Mouse (Mus musculus) erythroblast, embryonic 14.5 days (primary cell): Measurements from ENCODE around the gene Lrrc75a. TPM values are rescaled to one million over a fixed set of nuclear protein-coding genes. Genes with fewer than 3 reads are reported as not detected.
A peak's percentile ranks its signal among the peaks of the same experiment; 100 is the strongest.
"Not testable (repeated sequence)": the region's sequence is repeated elsewhere in the genome, so short reads cannot be mapped to it uniquely, and the experiment has no call there.

ENCODE experiments used
- H3K27me3 ChIP-seq: 2 replicates; pipeline ENCODE4 v1.6.1; 2012; ENCODE audit warnings: inconsistent platforms; ENCODE audit not compliant: control insufficient read depth
- H3K36me3 ChIP-seq: 2 replicates; pipeline ENCODE4 v1.6.1; 2012; ENCODE audit warnings: mild to moderate bottlenecking, inconsistent platforms; ENCODE audit not compliant: control insufficient read depth
- H3K4me1 ChIP-seq: 2 replicates; pipeline ENCODE4 v1.6.1; 2012; ENCODE audit warnings: inconsistent platforms; ENCODE audit not compliant: control insufficient read depth
- H3K4me3 ChIP-seq: replicated peaks from 2 replicates; pipeline ENCODE3; 2012; ENCODE audit warnings: moderate library complexity, mild to moderate bottlenecking, inconsistent platforms
- H3K9me3 ChIP-seq: 2 replicates; pipeline ENCODE4 v1.6.1; 2012; ENCODE audit warnings: low read length, inconsistent platforms, mixed read lengths; ENCODE audit not compliant: control insufficient read depth
- GATA1 ChIP-seq: IDR thresholded peaks from 2 replicates; pipeline ENCODE4 v1.6.1; 2012; ENCODE audit warnings: low read length, inconsistent platforms, mixed read lengths
- TAL1 ChIP-seq: IDR thresholded peaks from 3 replicates; pipeline ENCODE4 v1.6.1; 2012; ENCODE audit warnings: low read length, inconsistent platforms, mixed read lengths
- polyA plus RNA-seq: library from polyadenylated mRNA; stranded (reverse); fragments of >175 nt; gene quantifications from 2 replicates; pipeline ENCODE4 v1.2.3, GENCODE M21; 2012

The Lrrc75a gene
- polyA plus RNA-seq, 1 experiment = 0.08 TPM

DNA sequence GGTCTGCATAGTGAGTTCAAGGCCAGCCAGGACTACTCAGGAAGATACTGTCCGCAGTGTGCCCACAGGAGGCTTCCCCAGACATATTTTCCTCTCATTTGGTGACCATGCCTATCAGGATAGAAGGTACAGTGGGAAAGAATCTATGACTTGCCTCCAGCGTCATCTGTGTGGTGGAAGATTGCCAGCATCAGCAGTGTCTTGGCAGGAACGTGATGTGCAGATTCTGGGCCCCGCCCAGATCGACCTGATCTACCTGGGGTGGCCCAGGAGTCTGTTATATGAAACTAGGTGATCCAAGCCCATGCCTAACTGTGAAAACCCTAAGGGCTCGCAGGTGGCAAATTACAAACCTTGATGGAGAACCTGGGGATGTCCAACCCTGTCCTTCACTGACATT lies 21.7 kb upstream of the Lrrc75a start:
- Histone ChIP-seq H3K9me3 (no peaks in the 10 kb centered on the region), H3K36me3 (no peaks in the 10 kb centered on the region; the same call in 1 of the 2 replicates), H3K4me1 (no peaks in the 10 kb centered on the region), H3K27me3 (no peaks in the 10 kb centered on the region), H3K4me3 (no peak overlapping the region)
- TF ChIP-seq GATA1 (no peak), TAL1 (no peak)

DNA sequence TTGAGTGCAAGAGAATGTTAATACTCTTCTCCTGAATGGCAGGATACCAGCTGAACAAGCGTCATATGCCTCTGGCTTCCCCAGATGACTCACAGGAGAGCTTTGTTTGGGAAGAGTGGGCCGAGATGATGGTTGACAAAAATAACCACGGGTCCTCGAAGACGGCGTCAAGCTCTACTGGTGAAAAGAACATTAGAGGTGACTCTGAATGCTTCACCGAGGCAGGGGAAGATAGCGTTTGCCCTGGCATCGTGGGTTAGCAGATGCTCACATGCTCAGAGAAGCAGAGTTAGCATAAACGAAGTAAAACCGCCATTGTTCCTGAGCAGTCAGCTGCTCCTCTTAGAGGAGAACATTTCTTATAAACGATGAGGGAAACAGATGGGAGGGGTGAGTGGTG lies 21.1 kb upstream of the Lrrc75a start:
- TF ChIP-seq GATA1 = no peak
- no peak for TF ChIP-seq TAL1
- no peak overlapping the region for H3K4me3 ChIP-seq
- H3K36me3 ChIP-seq = peaks cover 2% of the 10 kb centered on the region; the same call in 1 of the 2 replicates
- H3K9me3 ChIP-seq = no peaks in the 10 kb centered on the region
- H3K27me3 ChIP-seq = no peaks in the 10 kb centered on the region
- no peaks in the 10 kb centered on the region for H3K4me1 ChIP-seq

DNA sequence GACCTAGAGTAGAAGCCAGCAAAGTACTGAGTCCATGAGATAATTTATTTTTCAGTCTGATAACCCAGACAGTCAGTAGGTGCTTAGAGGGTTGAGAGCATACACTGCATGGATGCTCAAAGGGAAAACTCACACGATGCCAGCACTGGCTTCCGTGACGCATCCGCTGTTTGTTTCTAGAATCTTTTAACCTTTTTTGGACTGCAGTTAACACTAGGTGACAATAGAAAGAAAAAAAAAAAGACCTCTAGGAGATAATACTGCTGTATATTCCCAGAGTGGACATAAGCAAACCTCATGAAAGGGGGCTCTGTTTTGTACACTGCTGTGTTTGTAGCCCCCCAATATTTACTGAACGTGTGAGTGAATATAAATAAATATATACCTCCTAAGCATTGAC lies 20.7 kb upstream of the Lrrc75a start:
- H3K4me3 ChIP-seq = no peak overlapping the region
- H3K9me3 ChIP-seq = no peaks in the 10 kb centered on the region
- no peak for TF ChIP-seq TAL1
- TF ChIP-seq GATA1 = no peak
- H3K27me3 ChIP-seq = no peaks in the 10 kb centered on the region
- peaks cover 2% of the 10 kb centered on the region; the same call in 1 of the 2 replicates for H3K36me3 ChIP-seq
- no peaks in the 10 kb centered on the region for H3K4me1 ChIP-seq

DNA sequence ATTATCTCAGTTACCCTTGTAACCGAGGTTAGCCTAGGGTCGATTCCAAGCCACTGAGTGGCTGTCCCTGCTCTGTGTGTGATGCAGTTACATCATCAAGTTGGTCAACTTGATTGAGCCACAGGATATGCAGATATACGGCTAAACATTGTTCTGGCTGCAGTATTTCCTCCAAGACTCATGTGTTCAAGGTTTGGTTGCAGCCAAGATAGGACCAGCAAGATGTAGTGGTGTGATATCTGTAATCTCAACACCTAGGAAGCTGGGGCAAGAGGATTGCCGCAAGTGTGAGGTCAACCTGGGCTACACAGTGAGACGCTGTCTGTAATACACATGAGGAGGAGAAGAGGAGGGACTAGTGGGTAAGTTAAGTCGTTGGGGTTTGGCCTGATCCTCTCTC lies 15.9 kb upstream of the Lrrc75a start:
- no peak for TF ChIP-seq GATA1
- TF ChIP-seq TAL1 = no peak
- H3K4me1 ChIP-seq = no peaks in the 10 kb centered on the region
- H3K27me3 ChIP-seq = no peaks in the 10 kb centered on the region
- no peaks in the 10 kb centered on the region for H3K9me3 ChIP-seq
- H3K4me3 ChIP-seq = no peak overlapping the region
- H3K36me3 ChIP-seq = peaks cover 2% of the 10 kb centered on the region; the same call in 1 of the 2 replicates

DNA sequence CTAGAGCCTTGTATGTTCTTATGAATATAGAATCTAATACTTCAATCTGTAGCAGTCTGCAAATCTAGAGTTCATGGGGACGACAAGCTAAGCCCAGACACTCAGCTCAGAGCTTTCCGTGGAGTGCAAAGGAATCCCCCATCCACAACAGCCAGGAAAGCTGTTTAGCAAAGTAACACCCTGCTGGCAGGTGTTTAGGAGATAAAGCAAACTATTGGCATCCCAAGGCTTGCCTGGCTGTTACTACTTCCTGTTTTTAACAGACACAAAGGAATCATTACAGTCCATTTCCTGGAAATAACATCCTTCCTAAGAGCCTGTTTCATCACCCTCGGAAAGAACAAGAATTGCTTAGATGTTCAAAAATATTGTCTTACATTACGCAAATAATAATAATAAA lies 12.6 kb upstream of the Lrrc75a start:
- TF ChIP-seq GATA1 (no peak), TAL1 (no peak)
- peaks cover 2% of the 10 kb centered on the region; the same call in 1 of the 2 replicates for H3K36me3 ChIP-seq
- no peaks in the 10 kb centered on the region for H3K27me3 ChIP-seq
- H3K9me3 ChIP-seq = no peaks in the 10 kb centered on the region
- no peak overlapping the region for H3K4me3 ChIP-seq
- no peaks in the 10 kb centered on the region for H3K4me1 ChIP-seq

DNA sequence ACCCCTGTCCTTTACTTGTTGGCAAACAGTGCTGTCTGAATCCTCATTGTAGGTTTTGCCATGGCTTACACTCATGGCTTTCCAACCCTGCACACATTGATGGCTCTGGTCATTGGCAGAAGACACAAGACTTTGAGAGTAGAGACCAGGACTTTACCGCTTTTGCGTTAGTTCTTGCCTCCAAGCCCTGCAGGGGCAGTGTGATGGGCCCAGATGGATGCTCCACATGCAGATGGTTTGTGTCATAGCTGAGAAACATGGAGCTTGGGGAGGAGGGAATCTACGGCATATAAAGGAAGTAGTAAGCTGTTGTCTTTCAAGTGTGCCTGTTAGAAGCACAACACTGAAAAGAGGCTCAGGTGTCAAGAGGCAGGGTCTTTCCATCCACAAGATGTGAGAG lies 3.8 kb upstream of the Lrrc75a start:
- Histone ChIP-seq H3K4me3 (no peak overlapping the region), H3K9me3 (no peaks in the 10 kb centered on the region), H3K36me3 (peaks cover 6% of the 10 kb centered on the region; the same call in 1 of the 2 replicates), H3K27me3 (peaks cover 11% of the 10 kb centered on the region), H3K4me1 (peaks cover 21% of the 10 kb centered on the region)
- TF ChIP-seq GATA1 (no peak), TAL1 (no peak)

DNA sequence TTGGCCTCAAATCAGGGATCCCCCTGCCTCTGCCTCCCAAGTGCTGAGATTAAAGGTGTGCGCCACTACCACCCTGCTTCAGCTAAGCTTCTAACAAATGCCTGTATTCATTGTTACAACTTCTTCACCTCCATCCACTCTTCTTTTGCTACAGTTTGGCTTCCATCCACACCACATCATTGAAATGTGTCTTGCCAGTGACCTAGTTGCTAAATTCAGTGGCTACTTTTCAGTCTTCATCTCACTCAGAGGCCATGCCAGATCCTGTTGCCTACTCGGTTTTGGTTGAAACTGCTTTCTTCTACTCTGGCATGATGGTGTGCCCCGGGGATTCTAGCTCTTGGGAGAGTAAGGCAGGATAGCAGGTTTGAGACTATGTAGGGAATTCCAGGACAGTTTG lies 3.2 kb upstream of the Lrrc75a start:
- Histone ChIP-seq H3K4me3 (no peak overlapping the region), H3K9me3 (no peaks in the 10 kb centered on the region), H3K36me3 (peaks cover 6% of the 10 kb centered on the region; the same call in 1 of the 2 replicates), H3K4me1 (peaks cover 21% of the 10 kb centered on the region), H3K27me3 (peaks cover 15% of the 10 kb centered on the region)
- TF ChIP-seq GATA1 = no peak
- no peak for TF ChIP-seq TAL1

DNA sequence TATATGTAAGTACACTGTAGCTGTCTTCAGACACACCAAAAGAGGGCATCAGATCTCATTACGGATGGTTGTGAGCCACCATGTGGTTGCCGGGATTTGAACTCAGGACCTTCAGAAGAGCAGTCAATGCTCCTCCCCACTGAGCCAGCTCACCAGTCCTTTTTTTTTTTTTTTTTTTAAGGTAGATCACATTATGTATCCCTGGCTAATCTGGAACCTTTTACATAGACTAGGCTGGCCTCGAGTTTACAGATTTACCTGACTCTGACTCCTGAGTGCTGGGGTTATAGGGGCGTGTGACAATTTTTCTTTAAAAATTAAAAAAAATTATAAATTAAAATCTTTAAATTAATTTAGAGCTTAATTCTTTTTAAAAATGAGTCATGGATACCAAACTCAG lies 1.5 kb upstream of the Lrrc75a start:
- H3K4me1 ChIP-seq = peaks cover 29% of the 10 kb centered on the region
- H3K36me3 ChIP-seq, H3K4me3 ChIP-seq, H3K9me3 ChIP-seq: not testable (repeated sequence)
- peaks cover 20% of the 10 kb centered on the region for H3K27me3 ChIP-seq

DNA sequence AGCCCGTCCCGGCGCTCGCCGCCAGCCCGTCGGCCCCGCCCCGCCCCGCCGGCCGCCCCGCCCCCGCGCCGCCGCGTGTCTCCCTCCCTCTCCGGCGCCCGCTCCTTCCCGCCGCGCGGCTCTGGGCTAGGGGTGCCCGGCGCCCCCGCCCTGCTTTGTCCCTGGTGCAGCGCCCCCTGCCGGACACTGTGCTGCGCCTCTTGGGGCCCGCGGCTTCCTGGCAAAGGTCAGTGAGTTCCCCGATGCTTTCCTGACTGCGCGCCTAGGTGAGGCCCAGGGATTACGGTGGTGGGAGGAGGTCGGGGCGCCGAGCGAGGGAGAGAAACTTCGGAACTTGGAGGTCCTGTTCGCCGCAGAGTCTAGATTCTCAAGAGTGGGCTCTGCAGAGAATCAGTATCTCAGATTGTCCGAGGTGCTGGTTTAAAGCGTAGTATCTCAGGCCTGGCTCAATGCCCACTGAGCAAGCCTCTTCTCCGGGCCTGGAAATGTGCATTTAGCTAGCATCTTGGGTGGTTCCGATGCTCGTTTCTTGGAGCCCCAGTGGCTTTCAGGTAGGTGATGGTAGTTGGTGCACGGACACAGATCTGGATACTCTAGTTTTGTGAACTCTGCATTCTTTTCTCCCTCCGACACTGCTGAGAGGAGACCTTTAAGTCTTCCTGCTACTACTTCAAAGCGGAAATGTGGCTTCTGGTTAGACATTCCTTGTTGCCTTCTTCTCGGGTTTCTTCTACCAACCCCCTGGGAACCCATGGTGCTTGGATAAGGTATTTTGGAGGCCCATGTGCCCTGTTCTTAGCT lies 468 bp upstream of the Lrrc75a start, which contains the start of gene Mmgt2:
Gene Mmgt2 (plus strand): TSS at position 74 of the 801 bp plus-strand sequence.
- TF ChIP-seq TAL1 (no peak), GATA1 (no peak)
- peak within 1 kb of the TSS; percentile 71 for H3K4me3 ChIP-seq
- peaks cover 31% of the 10 kb centered on the region for H3K4me1 ChIP-seq
- no peaks in the 10 kb centered on the region for H3K9me3 ChIP-seq
- peaks cover 6% of the 10 kb centered on the region; the same call in 1 of the 2 replicates for H3K36me3 ChIP-seq
- H3K27me3 ChIP-seq = peaks cover 20% of the 10 kb centered on the region
